Mouse (Mus musculus) natural killer cell, adult 2 months (primary cell): ENCODE data around the gene Cep78.

ENCODE experiments used
- DNase-seq, 2 experiments: peaks; one replicate each; pipeline ENCODE4 v3.0.0; 2022; ENCODE audit warnings: low spot score in 2 of 2

Cep78 gene

DNA sequence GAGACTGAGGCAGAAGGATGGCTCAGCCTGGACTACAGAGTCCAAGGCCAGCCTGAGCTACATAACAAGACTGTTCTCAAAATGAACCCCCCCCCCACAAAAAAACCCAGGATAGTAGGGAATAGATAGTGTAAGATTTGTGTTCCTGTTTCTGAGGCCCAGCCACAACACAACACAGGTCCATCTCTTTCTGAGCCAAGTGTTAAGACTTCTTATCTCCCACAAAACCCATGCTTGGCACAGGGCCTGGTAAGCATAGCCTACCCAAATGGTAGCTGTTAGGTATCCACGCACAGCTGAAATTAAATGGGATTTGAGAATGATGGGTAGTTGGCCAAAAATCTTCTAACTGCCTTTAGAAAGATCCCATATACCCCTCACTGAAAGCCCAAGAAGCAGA lies 74.3 kb downstream of the Cep78 start:
- DNase-seq, result no peak

DNA sequence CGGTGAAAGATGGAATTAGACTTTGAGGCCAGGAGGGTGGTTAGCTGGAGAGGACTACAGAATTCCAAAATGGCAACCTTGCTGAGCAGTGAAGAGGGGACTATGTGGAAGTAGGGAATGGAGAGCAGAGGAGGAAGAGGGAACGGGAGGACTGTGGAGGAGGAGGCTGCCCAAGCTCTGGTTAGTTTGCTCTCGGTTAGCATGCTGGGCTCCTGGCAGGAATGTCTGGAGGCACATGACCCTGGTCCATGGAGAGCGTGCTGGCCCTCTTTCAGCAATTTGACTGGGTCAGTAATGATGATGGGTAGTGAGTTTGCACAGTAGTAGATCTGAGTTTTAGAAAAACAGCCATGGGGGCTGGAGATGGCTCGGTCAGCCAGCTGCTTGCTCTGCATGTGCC lies 76.8 kb downstream of the Cep78 start:
- DNase-seq, result no peak
